ENCODE assay signal across 8 mouse cellular contexts in the genomic region with DNA sequence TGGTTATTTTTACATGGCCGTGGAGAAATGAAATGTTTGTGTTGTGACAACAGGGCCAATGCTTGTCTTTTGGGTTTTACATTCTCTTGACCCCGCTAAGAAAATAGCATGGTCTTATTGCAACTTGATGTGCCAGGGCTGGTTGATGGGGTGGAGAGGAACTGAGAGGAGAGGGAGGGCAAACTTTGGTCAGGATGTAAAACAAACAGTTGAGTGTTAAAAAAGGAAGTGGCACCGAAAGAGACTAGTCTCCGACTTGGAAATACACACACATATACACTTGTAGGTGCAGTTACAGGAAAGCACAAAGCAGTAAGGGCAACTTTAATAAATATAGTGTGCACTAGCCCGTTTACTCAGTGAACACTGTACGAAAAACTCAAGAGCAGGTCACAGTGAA. TPM values are rescaled to one million over a fixed set of nuclear protein-coding genes. Genes with fewer than 3 reads are reported as not detected.
A peak's percentile ranks its signal among the peaks of the same experiment; 100 is the strongest.
DNase-seq lines count a peak whose midpoint lies in the region; ATAC-seq and TF ChIP-seq lines count a peak whose summit lies in the region.
"Had no signal": no experiment of that assay in that cellular context is flagged by ENCODE, and none has a peak within 500 bp of the region (broad histone marks: within the 10 kb centered on the region; RNA-seq: fewer than 3 reads in every experiment).

No protein-coding gene starts in this region.

- TF ChIP-seq CTCF in midbrain, postnatal 0 days (IDR thresholded peaks at IDR 0.05) = no peak

- H3K27me3 ChIP-seq in liver, embryonic 11.5 days (replicated peaks; ENCODE audit: control insufficient read depth, insufficient read depth, low read length) = no peaks in the 10 kb centered on the region
- H3K27me3 ChIP-seq in hindbrain, embryonic 14.5 days (ENCODE audit: control insufficient read depth, insufficient read depth, low read length) = no peaks in the 10 kb centered on the region
- no peaks in the 10 kb centered on the region for H3K27me3 ChIP-seq in midbrain, postnatal 0 days (ENCODE audit: insufficient read depth, low read length)

- no peak for DNase-seq in liver, embryonic 11.5 days (ENCODE audit: low spot score)
- DNase-seq in liver = no peak
- DNase-seq in hindbrain, embryonic 14.5 days (ENCODE audit: low spot score) = no peak
- no peak for DNase-seq in midbrain, postnatal 0 days (ENCODE audit: low spot score)
- no peak for DNase-seq in thymus, postnatal 0 days (ENCODE audit: low spot score)
- DNase-seq in layer of hippocampus, adult 8-10 months (ENCODE audit: low spot score in 2 of 2) = no peak
- DNase-seq: spleen, adult 18-20 months had no signal

- H3K4me1 ChIP-seq in liver, embryonic 11.5 days (replicated peaks; ENCODE audit: control insufficient read depth, insufficient read depth, low read length) = peaks cover 8% of the 10 kb centered on the region
- H3K4me1 ChIP-seq in hindbrain, embryonic 14.5 days (replicated peaks; ENCODE audit: control insufficient read depth, insufficient read depth, low read length) = peaks cover 18% of the 10 kb centered on the region
- H3K4me1 ChIP-seq in midbrain, postnatal 0 days (ENCODE audit: insufficient read depth, low read length) = peaks cover 10% of the 10 kb centered on the region; the same call in 1 of the 2 replicates

- no peak overlapping the region for H3K27ac ChIP-seq in liver, embryonic 11.5 days (ENCODE audit: low read depth, low read length)
- H3K27ac ChIP-seq in hindbrain, embryonic 14.5 days = no peak overlapping the region
- H3K27ac ChIP-seq in midbrain, postnatal 0 days (ENCODE audit: low read depth, low read length) = no peak overlapping the region

- no peak overlapping the region for H3K9ac ChIP-seq in liver, embryonic 11.5 days (ENCODE audit: low read depth, low read length)
- H3K9ac ChIP-seq in hindbrain, embryonic 14.5 days = no peak overlapping the region
- H3K9ac ChIP-seq in midbrain, postnatal 0 days (replicated peaks; ENCODE audit: low read length, poor library complexity, severe bottlenecking) = no peak overlapping the region

- no peaks in the 10 kb centered on the region for H3K9me3 ChIP-seq in liver, embryonic 11.5 days (ENCODE audit: control insufficient read depth, low read length)
- H3K9me3 ChIP-seq in hindbrain, embryonic 14.5 days (ENCODE audit: control insufficient read depth, low read length) = no peaks in the 10 kb centered on the region
- no peaks in the 10 kb centered on the region for H3K9me3 ChIP-seq in midbrain, postnatal 0 days (ENCODE audit: low read length)

- 69% methylated on average over 6 of the region's 6 CpGs for WGBS in liver, embryonic 11.5 days
- WGBS in hindbrain, embryonic 14.5 days = 90% methylated on average over 6 of the region's 6 CpGs
- 86% methylated on average over 6 of the region's 6 CpGs for WGBS in midbrain, postnatal 0 days

- H3K4me3 ChIP-seq in liver, embryonic 11.5 days (ENCODE audit: low read depth, low read length) = peak overlapping the region; percentile 96
- H3K4me3 ChIP-seq in hindbrain, embryonic 14.5 days (replicated peaks; ENCODE audit: low read length) = peak overlapping the region; percentile 94
- peak overlapping the region; percentile 97; the same call in 1 of the 2 replicates for H3K4me3 ChIP-seq in midbrain, postnatal 0 days (ENCODE audit: low read depth, low read length)

- no peak for ATAC-seq in liver, embryonic 11.5 days (replicated peaks; ENCODE audit: low FRiP score)
- peak; percentile 37 for ATAC-seq in common myeloid progenitor, adult 5-6 weeks (replicated peaks; ENCODE audit: low read depth, poor library complexity, severe bottlenecking)
- no peak for ATAC-seq in hindbrain, embryonic 14.5 days (ENCODE audit: low FRiP score)
- no peak for ATAC-seq in midbrain, postnatal 0 days (ENCODE audit: low FRiP score)

- H3K36me3 ChIP-seq in liver, embryonic 11.5 days (ENCODE audit: control insufficient read depth, insufficient read depth, low read length) = peaks cover 9% of the 10 kb centered on the region
- H3K36me3 ChIP-seq in hindbrain, embryonic 14.5 days (replicated peaks; ENCODE audit: control insufficient read depth, insufficient read depth) = peaks cover 36% of the 10 kb centered on the region
- H3K36me3 ChIP-seq in midbrain, postnatal 0 days (ENCODE audit: insufficient read depth, low read length) = peaks cover 14% of the 10 kb centered on the region

- peak overlapping the region; percentile 77 for H3K4me2 ChIP-seq in liver, embryonic 11.5 days
- peak overlapping the region; percentile 57 for H3K4me2 ChIP-seq in hindbrain, embryonic 14.5 days (replicated peaks)
- peak overlapping the region; percentile 71 for H3K4me2 ChIP-seq in midbrain, postnatal 0 days (ENCODE audit: low read depth, low read length, poor library complexity, severe bottlenecking)

RNA-seq across cellular contexts. Expression of a gene that starts 1.5 kb away (rescaled TPM):
- 30.4 and 30.5 TPM in 2 replicates for polyA plus RNA-seq in liver, embryonic 11.5 days (2014; fragmentation: Nextera tagmentation; extraction: Ambion mirVana)
- total RNA-seq in common myeloid progenitor, adult 5-6 weeks (2017) = 55.2 and 75.7 TPM in 2 replicates
- polyA plus RNA-seq in hindbrain, embryonic 14.5 days (2014; fragmentation: Nextera tagmentation; extraction: Ambion mirVana) = 26.1 and 27.8 TPM in 2 replicates
- 27.9 and 30.7 TPM in 2 replicates for total RNA-seq in midbrain, postnatal 0 days (2014; rRNA removed)
- 15.4 and 17.1 TPM in 2 replicates for polyA plus RNA-seq in midbrain, postnatal 0 days (2015; fragmentation: Nextera tagmentation; extraction: Ambion mirVana)
- 22.9 and 26.4 TPM in 2 replicates for polyA plus RNA-seq in thymus, postnatal 0 days (2015; fragmentation: Nextera tagmentation; extraction: Ambion mirVana)
- total RNA-seq in layer of hippocampus, adult 8-10 months (2022) = 10 to 100 TPM; 37.4 to 49.0 (median 41.3) TPM

RNA-seq across cellular contexts. Expression of a gene that starts 37.4 kb away (rescaled TPM):
- 78.2 and 81.1 TPM in 2 replicates for polyA plus RNA-seq in liver, embryonic 11.5 days (2014; fragmentation: Nextera tagmentation; extraction: Ambion mirVana)
- total RNA-seq in common myeloid progenitor, adult 5-6 weeks (2017) = 32.5 and 36.6 TPM in 2 replicates
- polyA plus RNA-seq in hindbrain, embryonic 14.5 days (2014; fragmentation: Nextera tagmentation; extraction: Ambion mirVana) = 108 and 109 TPM in 2 replicates
- 156 and 164 TPM in 2 replicates for total RNA-seq in midbrain, postnatal 0 days (2014; rRNA removed)
- 117 and 119 TPM in 2 replicates for polyA plus RNA-seq in midbrain, postnatal 0 days (2015; fragmentation: Nextera tagmentation; extraction: Ambion mirVana)
- polyA plus RNA-seq in thymus, postnatal 0 days (2015; fragmentation: Nextera tagmentation; extraction: Ambion mirVana) = 64.7 and 67.4 TPM in 2 replicates
- total RNA-seq in layer of hippocampus, adult 8-10 months (2022) = 10 to 100 TPM; 52.1 to 57.2 (median 54.9) TPM

RNA-seq across cellular contexts. Expression of a gene that starts 53.6 kb away (rescaled TPM):
- polyA plus RNA-seq in liver, embryonic 11.5 days (2014; fragmentation: Nextera tagmentation; extraction: Ambion mirVana) = 24.2 and 27.2 TPM in 2 replicates
- 6.2 and 8.7 TPM in 2 replicates for total RNA-seq in common myeloid progenitor, adult 5-6 weeks (2017)
- polyA plus RNA-seq in hindbrain, embryonic 14.5 days (2014; fragmentation: Nextera tagmentation; extraction: Ambion mirVana) = 8.8 and 9.2 TPM in 2 replicates
- 7.8 and 9.1 TPM in 2 replicates for total RNA-seq in midbrain, postnatal 0 days (2014; rRNA removed)
- 16.3 and 16.7 TPM in 2 replicates for polyA plus RNA-seq in midbrain, postnatal 0 days (2015; fragmentation: Nextera tagmentation; extraction: Ambion mirVana)
- polyA plus RNA-seq in thymus, postnatal 0 days (2015; fragmentation: Nextera tagmentation; extraction: Ambion mirVana) = 7.6 and 9.1 TPM in 2 replicates
- 1 to 10 TPM; 8.3 to 9.5 (median 8.8) TPM for total RNA-seq in layer of hippocampus, adult 8-10 months (2022)

RNA-seq across cellular contexts. Expression of a gene that starts 53.8 kb away (rescaled TPM):
- 41.4 and 42.9 TPM in 2 replicates for polyA plus RNA-seq in liver, embryonic 11.5 days (2014; fragmentation: Nextera tagmentation; extraction: Ambion mirVana)
- total RNA-seq in common myeloid progenitor, adult 5-6 weeks (2017) = 61.1 and 69.1 TPM in 2 replicates
- 8.2 and 9.8 TPM in 2 replicates for polyA plus RNA-seq in hindbrain, embryonic 14.5 days (2014; fragmentation: Nextera tagmentation; extraction: Ambion mirVana)
- total RNA-seq in midbrain, postnatal 0 days (2014; rRNA removed) = 7.9 and 10.2 TPM in 2 replicates
- polyA plus RNA-seq in midbrain, postnatal 0 days (2015; fragmentation: Nextera tagmentation; extraction: Ambion mirVana) = 2.2 and 3.1 TPM in 2 replicates
- polyA plus RNA-seq in thymus, postnatal 0 days (2015; fragmentation: Nextera tagmentation; extraction: Ambion mirVana) = 20.0 and 21.0 TPM in 2 replicates
- total RNA-seq in layer of hippocampus, adult 8-10 months (2022) = 1 to 10 TPM; 1.4 to 2.2 (median 2.1) TPM

RNA-seq across cellular contexts. Expression of a gene that starts 55.8 kb away (rescaled TPM):
- polyA plus RNA-seq in liver, embryonic 11.5 days (2014; fragmentation: Nextera tagmentation; extraction: Ambion mirVana) = 19.2 and 20.4 TPM in 2 replicates
- 23.5 and 35.6 TPM in 2 replicates for total RNA-seq in common myeloid progenitor, adult 5-6 weeks (2017)
- 28.2 and 30.6 TPM in 2 replicates for polyA plus RNA-seq in hindbrain, embryonic 14.5 days (2014; fragmentation: Nextera tagmentation; extraction: Ambion mirVana)
- 23.4 and 24.7 TPM in 2 replicates for total RNA-seq in midbrain, postnatal 0 days (2014; rRNA removed)
- polyA plus RNA-seq in midbrain, postnatal 0 days (2015; fragmentation: Nextera tagmentation; extraction: Ambion mirVana) = 18.9 and 20.1 TPM in 2 replicates
- polyA plus RNA-seq in thymus, postnatal 0 days (2015; fragmentation: Nextera tagmentation; extraction: Ambion mirVana) = 12.1 and 12.3 TPM in 2 replicates
- total RNA-seq in layer of hippocampus, adult 8-10 months (2022) = 10 to 100 TPM; 49.5 to 52.7 (median 50.6) TPM
